Mouse (Mus musculus): ENCODE results near the gene Gpc3.

DNA sequence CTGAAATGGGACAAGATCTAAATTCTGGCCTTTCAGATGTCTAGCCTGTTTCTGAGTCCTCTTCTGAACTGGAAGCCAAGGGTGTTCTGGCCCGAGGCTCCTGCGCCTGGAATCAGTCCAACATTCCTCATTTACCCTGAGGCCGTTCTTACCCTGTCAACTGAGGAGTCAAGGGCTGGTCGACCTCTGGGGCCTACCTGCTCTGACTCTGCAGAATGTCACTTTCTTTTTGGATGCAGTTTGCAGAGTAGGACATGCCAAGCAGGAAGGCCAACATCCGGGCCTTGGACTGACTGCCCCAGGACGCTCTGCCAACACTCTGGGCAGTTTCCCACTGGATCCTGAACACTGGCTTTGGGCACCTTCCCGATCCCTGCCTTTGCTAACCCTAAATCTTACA, 352.2 kb downstream of the Gpc3 start:
- TF ChIP-seq MAFK (IDR thresholded peaks at IDR 0.05; ENCODE audit: insufficient read depth, low read depth, low read length) (no peak), CHD2 (IDR thresholded peaks at IDR 0.05; ENCODE audit: low read depth, low read length) (no peak), HCFC1 (IDR thresholded peaks at IDR 0.05; ENCODE audit: borderline replicate concordance, insufficient read depth, low read length) (no peak)
